Mouse (Mus musculus) limb, embryonic 11.5 days (tissue): Measurements from ENCODE around the gene Kalrn. TPM values are rescaled to one million over a fixed set of nuclear protein-coding genes. Genes with fewer than 3 reads are reported as not detected.

ENCODE experiments used
- ATAC-seq: fragments of 200-750 bp; cut with Nextera tagmentation; 2 replicates; pipeline ENCODE4 v1.8.0; 2017; ENCODE audit warnings: low read depth; ENCODE audit not compliant: insufficient number of reproducible peaks, low FRiP score, low TSS enrichment
- DNase-seq: peaks from one replicate; pipeline ENCODE4 v3.0.0-alpha.2; 2015; ENCODE audit warnings: low spot score
- H3K27ac ChIP-seq: fragments of 300-500 bp; sonication (generic); replicated peaks from 2 replicates; pipeline ENCODE4 v1.5.1; 2014; ENCODE audit warnings: low read depth, mild to moderate bottlenecking, low read length
- H3K27me3 ChIP-seq: fragments of 300-500 bp; sonication (generic); 2 replicates; pipeline ENCODE4 v1.6.1; 2014; ENCODE audit warnings: mild to moderate bottlenecking, low read length, mixed read lengths; ENCODE audit not compliant: control insufficient read depth, insufficient read depth
- H3K36me3 ChIP-seq: fragments of 300-500 bp; sonication (generic); 2 replicates; pipeline ENCODE4 v1.6.1; 2014; ENCODE audit warnings: mild to moderate bottlenecking, low read length, moderate library complexity, mixed read lengths; ENCODE audit not compliant: control insufficient read depth, insufficient read depth
- H3K4me1 ChIP-seq: fragments of 300-500 bp; sonication (generic); 2 replicates; pipeline ENCODE4 v1.6.1; 2014; ENCODE audit warnings: low read length, mixed read lengths; ENCODE audit not compliant: control insufficient read depth, insufficient read depth
- H3K4me2 ChIP-seq: fragments of 300-500 bp; sonication (generic); 2 replicates; pipeline ENCODE4 v1.6.1; 2014; ENCODE audit warnings: low read depth, mild to moderate bottlenecking, moderate library complexity; ENCODE audit not compliant: severe bottlenecking
- H3K4me3 ChIP-seq: fragments of 300-500 bp; sonication (generic); 2 replicates; pipeline ENCODE4 v1.5.1; 2014; ENCODE audit warnings: low read depth, low read length
- H3K9ac ChIP-seq: fragments of 300-500 bp; sonication (generic); 2 replicates; pipeline ENCODE4 v1.6.1; 2014; ENCODE audit warnings: mild to moderate bottlenecking, low read length
- H3K9me3 ChIP-seq: fragments of 300-500 bp; sonication (generic); 2 replicates; pipeline ENCODE4 v1.6.1; 2016; ENCODE audit warnings: low read length; ENCODE audit not compliant: control insufficient read depth
- WGBS: fragments of 180-500 bp; shearing (Covaris S2); extraction: QIAGEN DNeasy Blood & Tissue Kit; methylation state at CpG from one replicate; pipeline ENCODE4 v1.1.7; 2014; 5-methylcytosine and 5-hydroxymethylcytosine counted together
- polyA plus RNA-seq: library from polyadenylated mRNA; unstranded; fragments of >200 nt; fragmentation: Nextera tagmentation; extraction: Ambion mirVana; gene quantifications from 2 replicates; pipeline ENCODE4 v1.2.1, GENCODE M21; 2014

Kalrn gene
- polyA plus RNA-seq, 1 experiment from 2014 or later = 11.5 TPM

DNA sequence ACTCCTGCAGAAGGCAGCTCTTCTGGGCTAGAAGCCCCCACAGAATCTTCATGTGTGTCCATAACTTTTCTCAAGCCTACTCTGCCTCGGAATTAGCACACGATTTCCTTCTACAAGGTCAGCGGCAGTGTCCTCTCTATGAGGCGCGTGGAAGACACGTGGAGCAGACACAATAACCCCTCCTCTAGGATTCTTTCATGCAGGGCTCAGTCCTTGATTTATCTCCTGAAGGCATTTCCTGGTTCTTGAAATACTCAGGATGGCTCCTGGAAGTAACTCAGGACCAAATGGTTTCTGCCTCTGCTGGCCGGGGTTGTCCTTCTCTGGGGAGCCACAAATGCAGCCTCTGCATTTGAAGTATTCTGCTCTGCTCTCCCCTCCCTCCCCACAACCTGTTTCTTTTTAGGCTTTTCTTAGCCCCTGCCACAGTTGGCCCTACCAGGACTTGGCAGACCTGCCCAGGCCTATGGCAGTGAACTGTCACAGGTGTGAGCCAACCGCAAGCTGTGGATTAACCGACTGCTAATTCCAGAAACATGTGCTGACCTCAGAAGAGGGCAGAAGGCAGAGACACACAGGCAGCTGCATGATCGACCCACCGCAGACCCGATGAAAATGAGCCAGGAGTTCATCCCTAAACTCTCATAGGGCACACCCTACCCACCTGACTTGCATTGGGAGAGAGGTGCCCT is 197.0 kb downstream of the Kalrn start:
- ATAC-seq = no peak
- WGBS = 69% methylated on average over 12 of the region's 12 CpGs
- Histone ChIP-seq H3K9me3 (no peaks in the 10 kb centered on the region), H3K27me3 (no peaks in the 10 kb centered on the region), H3K9ac (no peak overlapping the region), H3K4me3 (no peak overlapping the region), H3K36me3 (no peaks in the 10 kb centered on the region), H3K4me1 (no peaks in the 10 kb centered on the region), H3K27ac (no peak overlapping the region), H3K4me2 (no peak overlapping the region)
- DNase-seq = no peak

DNA sequence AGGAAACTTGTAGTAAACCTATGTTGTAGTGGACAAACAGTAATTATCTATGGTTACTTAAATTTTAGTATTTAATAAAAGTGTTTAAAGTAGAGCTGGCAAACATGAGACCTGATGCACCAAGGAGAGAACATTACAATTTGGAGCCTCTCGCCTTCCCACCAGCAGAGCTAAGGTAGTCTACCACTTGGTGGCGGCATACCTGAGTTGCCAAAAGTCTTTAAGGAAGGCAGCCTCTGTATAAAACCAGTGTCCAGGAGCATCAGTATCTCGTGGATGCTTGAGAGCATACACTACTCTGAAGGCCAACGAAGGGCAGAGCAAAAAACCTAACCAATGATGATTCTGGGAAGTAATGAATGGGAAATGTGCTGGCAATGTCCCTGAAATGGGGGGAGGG is 199.8 kb downstream of the Kalrn start:
- H3K36me3 ChIP-seq = no peaks in the 10 kb centered on the region
- H3K9me3 ChIP-seq = no peaks in the 10 kb centered on the region
- no peak for ATAC-seq

DNA sequence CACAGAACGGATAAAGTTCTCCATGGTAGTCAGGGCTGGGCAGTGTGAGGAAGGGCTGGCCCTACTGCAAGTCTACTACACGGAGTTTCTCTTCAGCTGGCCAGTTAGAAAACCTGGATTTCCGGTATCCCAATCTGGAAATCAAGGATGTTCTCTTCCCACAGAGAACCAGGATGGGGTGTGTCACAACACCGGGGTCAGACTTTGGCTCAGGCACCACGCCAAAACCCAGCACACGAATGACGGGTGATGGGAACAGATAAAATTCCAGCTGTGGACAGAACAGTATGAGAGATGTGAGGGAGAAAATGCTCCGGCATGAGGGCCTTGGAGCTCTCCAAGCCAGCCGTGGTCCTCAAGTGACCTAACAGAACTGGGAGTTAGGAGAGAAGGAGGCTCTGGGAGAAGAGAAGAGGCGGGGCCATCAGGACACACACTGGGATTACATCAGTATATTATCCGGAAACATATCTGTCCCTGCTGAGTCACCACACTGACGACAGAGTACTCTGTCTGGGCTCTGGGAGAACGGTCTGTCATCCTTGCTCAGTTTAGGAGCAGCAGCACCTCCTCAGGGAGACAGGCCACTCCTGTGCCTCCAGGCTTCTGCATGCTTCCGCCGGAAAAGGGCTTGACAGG is 201.1 kb downstream of the Kalrn start:
- ATAC-seq (no peak), DNase-seq (no peak)
- no peaks in the 10 kb centered on the region for H3K36me3 ChIP-seq
- no peak overlapping the region for H3K4me2 ChIP-seq
- no peak overlapping the region for H3K9ac ChIP-seq
- H3K4me3 ChIP-seq = no peak overlapping the region
- H3K27ac ChIP-seq = no peak overlapping the region
- H3K4me1 ChIP-seq = no peaks in the 10 kb centered on the region; the same call in 1 of the 2 replicates
- H3K27me3 ChIP-seq = no peaks in the 10 kb centered on the region
- no peaks in the 10 kb centered on the region for H3K9me3 ChIP-seq
- 80% methylated on average over 15 of the region's 15 CpGs for WGBS

More for the DNA sequence above, 199.8 kb downstream of the Kalrn start:
- WGBS = 59% methylated on average over 4 of the region's 4 CpGs
- Histone ChIP-seq H3K4me3 (no peak overlapping the region), H3K4me2 (no peak overlapping the region), H3K27ac (no peak overlapping the region), H3K9ac (no peak overlapping the region), H3K4me1 (no peaks in the 10 kb centered on the region; the same call in 1 of the 2 replicates), H3K27me3 (no peaks in the 10 kb centered on the region)
- DNase-seq = no peak

DNA sequence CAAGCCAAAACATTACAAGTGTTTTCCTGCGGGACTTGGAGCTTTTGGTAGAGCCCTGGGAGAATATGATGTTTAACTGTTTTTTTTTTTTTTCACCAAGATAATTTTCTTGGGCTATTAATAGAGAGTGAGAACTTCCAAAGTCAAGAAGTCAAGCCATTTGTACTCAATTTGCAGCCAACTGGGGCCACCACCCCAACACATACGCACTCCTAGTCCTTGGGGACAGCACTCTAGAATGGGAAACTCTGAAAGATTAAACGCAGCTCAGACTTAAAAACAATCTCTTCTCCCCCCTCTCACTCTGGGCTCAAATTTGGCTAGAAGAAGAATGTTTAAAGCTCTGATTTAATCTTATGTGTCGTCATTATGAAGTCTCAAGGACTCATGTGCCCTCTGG is 214.1 kb downstream of the Kalrn start:
- Histone ChIP-seq H3K4me3 (no peak overlapping the region), H3K9ac (no peak overlapping the region), H3K27ac (no peak overlapping the region), H3K4me2 (no peak overlapping the region), H3K36me3 (no peaks in the 10 kb centered on the region), H3K27me3 (no peaks in the 10 kb centered on the region), H3K9me3 (no peaks in the 10 kb centered on the region), H3K4me1 (no peaks in the 10 kb centered on the region)
- no peak for DNase-seq
- ATAC-seq = no peak
- WGBS = 89% methylated on average over 4 of the region's 4 CpGs

DNA sequence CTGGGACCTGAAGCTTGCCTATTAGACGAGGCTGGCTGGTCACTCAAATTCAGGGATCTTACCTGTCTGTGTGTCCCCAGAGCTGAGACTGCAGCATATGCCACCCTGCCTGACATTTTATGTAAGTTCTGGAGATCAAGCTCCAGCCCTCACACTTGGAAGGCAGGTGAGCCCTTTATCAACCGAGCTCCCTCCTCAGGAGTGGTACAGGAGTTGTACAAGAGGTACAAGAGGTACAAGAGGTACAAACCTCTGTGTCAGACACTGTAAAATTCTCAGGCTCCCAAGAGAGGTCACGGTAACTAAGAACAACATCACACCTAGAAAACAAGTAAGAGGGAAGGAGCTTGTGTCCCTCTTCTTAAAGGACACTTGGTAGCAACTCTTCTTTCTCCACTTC is 217.8 kb downstream of the Kalrn start:
- no peak overlapping the region for H3K4me3 ChIP-seq
- no peak overlapping the region for H3K4me2 ChIP-seq
- no peak overlapping the region for H3K9ac ChIP-seq
- ATAC-seq (no peak), DNase-seq (no peak)
- peaks cover 4% of the 10 kb centered on the region; the same call in 1 of the 2 replicates for H3K4me1 ChIP-seq
- no peaks in the 10 kb centered on the region for H3K27me3 ChIP-seq
- no peak overlapping the region for H3K27ac ChIP-seq
- H3K9me3 ChIP-seq = no peaks in the 10 kb centered on the region
- WGBS = 89% methylated on average over 3 of the region's 3 CpGs
- no peaks in the 10 kb centered on the region for H3K36me3 ChIP-seq

DNA sequence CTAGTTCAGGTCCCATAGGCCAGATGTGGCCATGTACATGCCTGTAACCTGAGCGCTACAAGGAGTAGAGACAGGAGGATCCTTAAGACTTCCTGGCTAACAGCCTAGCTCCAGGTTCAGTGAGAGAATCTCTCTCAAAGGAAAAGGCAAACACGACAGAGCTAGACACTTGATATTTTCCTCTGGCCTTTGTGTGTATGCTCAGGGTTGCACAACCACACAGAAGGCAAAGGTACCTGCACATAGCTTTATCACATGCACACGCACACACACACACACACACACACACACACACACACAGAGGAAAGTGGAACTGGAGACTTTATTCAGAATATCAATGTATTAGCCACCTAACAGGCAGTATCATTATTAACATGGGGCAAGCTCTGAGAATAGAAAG is 219.3 kb downstream of the Kalrn start:
- H3K4me2 ChIP-seq = no peak overlapping the region
- H3K27me3 ChIP-seq = no peaks in the 10 kb centered on the region
- H3K9ac ChIP-seq = no peak overlapping the region
- DNase-seq (no peak), ATAC-seq (no peak)
- H3K27ac ChIP-seq = no peak overlapping the region
- WGBS = 87% methylated on average over 3 of the region's 3 CpGs
- H3K36me3 ChIP-seq = no peaks in the 10 kb centered on the region
- H3K4me1 ChIP-seq = peaks cover 4% of the 10 kb centered on the region; the same call in 1 of the 2 replicates
- no peaks in the 10 kb centered on the region for H3K9me3 ChIP-seq
- no peak overlapping the region for H3K4me3 ChIP-seq

DNA sequence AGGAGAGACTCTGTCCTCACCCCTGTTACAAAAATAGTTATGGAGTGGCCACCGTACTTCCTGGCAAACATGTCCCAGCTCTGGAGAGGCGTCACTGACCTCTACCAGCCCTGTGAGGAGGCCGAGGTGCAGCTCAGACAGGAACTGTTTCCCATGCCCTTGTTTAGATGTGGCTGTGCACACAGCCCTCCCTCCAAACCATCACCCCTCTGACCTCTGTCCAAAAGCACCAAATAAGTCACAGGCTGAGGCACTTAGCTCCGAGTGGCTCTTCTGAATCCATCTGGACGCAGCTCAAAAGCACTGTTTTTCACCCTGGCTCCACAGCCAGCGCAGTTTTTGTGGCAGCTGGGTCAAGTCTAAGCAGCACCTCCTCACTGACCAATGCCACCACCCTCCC is 220.6 kb downstream of the Kalrn start:
- H3K4me3 ChIP-seq = no peak overlapping the region
- H3K9ac ChIP-seq = no peak overlapping the region
- H3K27me3 ChIP-seq = no peaks in the 10 kb centered on the region
- H3K36me3 ChIP-seq = no peaks in the 10 kb centered on the region
- H3K27ac ChIP-seq = no peak overlapping the region
- DNase-seq (no peak), ATAC-seq (no peak)
- H3K9me3 ChIP-seq = no peaks in the 10 kb centered on the region
- WGBS = 5% methylated on average over 6 of the region's 6 CpGs
- no peak overlapping the region for H3K4me2 ChIP-seq
- peaks cover 4% of the 10 kb centered on the region; the same call in 1 of the 2 replicates for H3K4me1 ChIP-seq

DNA sequence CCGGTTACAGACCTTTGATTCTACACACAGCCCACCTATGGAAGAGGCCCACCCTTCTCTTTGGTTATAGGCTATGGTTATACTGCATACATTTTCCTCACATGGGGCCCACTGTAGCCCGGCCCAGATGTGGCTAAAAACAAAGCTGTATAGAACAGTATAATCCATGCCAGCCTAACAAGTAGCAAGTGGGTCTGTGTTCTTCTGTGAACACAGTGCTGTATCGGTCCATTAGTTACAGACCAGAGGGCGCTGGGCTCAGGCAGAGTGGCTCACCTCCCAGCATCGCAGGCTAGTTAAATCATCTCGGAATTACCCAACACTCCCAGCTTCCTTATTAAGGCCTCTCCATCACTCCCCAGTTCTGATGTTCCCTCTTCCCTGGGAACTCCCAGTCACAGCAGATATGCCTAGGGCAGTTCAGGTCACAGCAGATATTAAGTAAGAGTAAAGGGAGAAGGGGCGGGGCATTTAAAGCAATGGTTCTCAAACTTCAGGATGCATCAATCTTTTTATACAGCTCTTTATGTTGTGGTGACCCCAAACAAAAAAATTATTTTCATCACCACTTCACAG is 221.7 kb downstream of the Kalrn start:
- ATAC-seq (no peak), DNase-seq (no peak)
- Histone ChIP-seq H3K9me3 (no peaks in the 10 kb centered on the region), H3K27ac (no peak overlapping the region), H3K27me3 (no peaks in the 10 kb centered on the region), H3K4me3 (no peak overlapping the region), H3K9ac (no peak overlapping the region), H3K4me1 (peaks cover 4% of the 10 kb centered on the region; the same call in 1 of the 2 replicates), H3K4me2 (no peak overlapping the region), H3K36me3 (no peaks in the 10 kb centered on the region)
- 75% methylated on average over 7 of the region's 7 CpGs for WGBS
